Mouse (Mus musculus): ENCODE measurements at regions not wholly inside any gene's neighbourhood (a gene's known extent, or its start where the extent isn't known, plus 50 kb on each side); places are given as distances from the start of the nearest gene placed in this dataset.

- DNase-seq (ENCODE audit: low spot score in 2 of 2) = no peak
These were observed 174.1 kb downstream of the Slc38a4 start for GRCm38 (mm10) chr15:96881519-96882170.

GRCm38 (mm10) chr15:96880066-96880465 is 175.7 kb downstream of the Slc38a4 start:
- DNase-seq (ENCODE audit: low spot score in 2 of 2) = no peak

- no peak for DNase-seq (ENCODE audit: low spot score in 2 of 2)
These were observed 177.0 kb downstream of the Slc38a4 start for GRCm38 (mm10) chr15:96878796-96879195.

GRCm38 (mm10) chr15:96877931-96878330 is 177.8 kb downstream of the Slc38a4 start:
- DNase-seq (ENCODE audit: low spot score in 2 of 2) = no peak

GRCm38 (mm10) chr15:96877271-96877670 is 177.7 kb upstream of the Slc38a2 start:
- no peak for DNase-seq (ENCODE audit: low spot score in 2 of 2)

GRCm38 (mm10) chr15:96874145-96874544 is 174.6 kb upstream of the Slc38a2 start:
- no peak for DNase-seq (ENCODE audit: low spot score in 2 of 2)

- DNase-seq (ENCODE audit: low spot score in 2 of 2) = no peak
These were observed 174.0 kb upstream of the Slc38a2 start for GRCm38 (mm10) chr15:96873562-96873961.

- no peak for DNase-seq (ENCODE audit: low spot score in 2 of 2)
These were observed 173.6 kb upstream of the Slc38a2 start for GRCm38 (mm10) chr15:96873126-96873525.

GRCm38 (mm10) chr15:96867701-96868100 is 168.2 kb upstream of the Slc38a2 start:
- no peak for DNase-seq (ENCODE audit: low spot score in 2 of 2)

- no peak for DNase-seq (ENCODE audit: low spot score in 2 of 2)
These were observed 166.4 kb upstream of the Slc38a2 start for GRCm38 (mm10) chr15:96865932-96866331.

GRCm38 (mm10) chr15:96857709-96858108 is 158.2 kb upstream of the Slc38a2 start:
- DNase-seq (ENCODE audit: low spot score in 2 of 2) = no peak

GRCm38 (mm10) chr15:96851970-96852768 is 152.6 kb upstream of the Slc38a2 start:
- no peak for DNase-seq (ENCODE audit: low spot score in 2 of 2)

- no peak for DNase-seq (ENCODE audit: low spot score in 2 of 2)
These were observed 148.6 kb upstream of the Slc38a2 start for GRCm38 (mm10) chr15:96848150-96848549.

- DNase-seq (ENCODE audit: low spot score in 2 of 2) = no peak
These were observed 145.7 kb upstream of the Slc38a2 start for GRCm38 (mm10) chr15:96845221-96845620.

- DNase-seq (ENCODE audit: low spot score in 2 of 2) = no peak
These were observed 144.8 kb upstream of the Slc38a2 start for GRCm38 (mm10) chr15:96844290-96844689.

GRCm38 (mm10) chr15:96843589-96843988 is 144.1 kb upstream of the Slc38a2 start:
- no peak for DNase-seq (ENCODE audit: low spot score in 2 of 2)

- DNase-seq (ENCODE audit: low spot score in 2 of 2) = no peak
These were observed 143.4 kb upstream of the Slc38a2 start for GRCm38 (mm10) chr15:96842881-96843280.

- no peak for DNase-seq (ENCODE audit: low spot score in 2 of 2)
These were observed 137.1 kb upstream of the Slc38a2 start for GRCm38 (mm10) chr15:96836670-96837069.

- no peak for DNase-seq (ENCODE audit: low spot score in 2 of 2)
These were observed 135.3 kb upstream of the Slc38a2 start for GRCm38 (mm10) chr15:96834862-96835261.

- DNase-seq (ENCODE audit: low spot score in 2 of 2) = no peak
These were observed 134.8 kb upstream of the Slc38a2 start for GRCm38 (mm10) chr15:96834162-96834843.

- DNase-seq (ENCODE audit: low spot score in 2 of 2) = no peak
These were observed 132.9 kb upstream of the Slc38a2 start for GRCm38 (mm10) chr15:96832389-96832788.

- no peak for DNase-seq (ENCODE audit: low spot score in 2 of 2)
These were observed 131.7 kb upstream of the Slc38a2 start for GRCm38 (mm10) chr15:96831256-96831655.
